Mouse (Mus musculus): ENCODE results near the gene Sorcs2. TPM values are rescaled to one million over a fixed set of nuclear protein-coding genes. Genes with fewer than 3 reads are reported as not detected.

Sorcs2 gene
- polyA plus RNA-seq, 1 experiment from 2014 or later = 11.1 TPM

DNA sequence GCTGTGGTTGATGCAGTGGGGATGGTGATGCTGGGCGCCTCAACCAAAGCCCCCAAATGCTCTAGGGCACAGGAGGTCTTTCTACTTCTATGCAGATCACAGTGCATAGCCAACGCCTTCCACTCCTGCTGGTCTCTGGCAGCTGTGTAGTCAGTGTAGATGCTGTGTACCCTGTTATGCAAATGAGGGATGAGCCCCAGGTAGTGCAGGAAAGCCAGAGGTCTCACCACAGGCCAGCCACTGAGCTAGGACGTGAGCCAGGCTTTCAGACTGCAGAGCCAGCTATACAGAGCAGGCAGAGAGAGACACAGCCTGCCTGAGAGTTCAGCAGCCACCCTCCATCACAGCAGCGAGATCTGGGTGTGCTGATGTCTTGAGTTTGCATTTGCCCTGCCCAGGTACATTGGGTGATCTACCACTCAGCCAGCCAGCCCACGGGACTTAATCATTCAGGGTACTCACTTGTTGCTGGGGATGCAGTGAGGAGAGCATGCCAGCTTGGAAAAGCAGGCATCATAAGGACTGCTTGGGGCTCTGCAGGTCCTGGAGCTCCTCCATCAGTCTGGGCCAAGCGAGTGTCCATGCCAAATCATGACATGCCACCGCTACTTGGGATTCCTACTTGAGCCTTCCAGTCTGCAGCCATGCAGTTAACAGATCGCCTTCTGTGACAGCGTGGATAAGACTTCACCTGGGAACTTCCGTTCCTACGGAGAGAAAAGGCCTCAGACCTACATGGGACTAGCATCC is 407.8 kb downstream of the Sorcs2 start:
- Histone ChIP-seq H3K27ac (ENCODE audit: low read length) (no peak overlapping the region), H3K36me3 (ENCODE audit: insufficient read depth, low read length) (peaks cover 59% of the 10 kb centered on the region), H3K9me3 (ENCODE audit: low read length) (no peaks in the 10 kb centered on the region), H3K4me3 (ENCODE audit: low read length) (no peak overlapping the region), H3K27me3 (ENCODE audit: insufficient read depth, low read length) (no peaks in the 10 kb centered on the region), H3K4me2 (replicated peaks; ENCODE audit: low read depth, low read length) (no peak overlapping the region), H3K4me1 (ENCODE audit: insufficient read depth, low read length) (0 out of 2 replicates have a peak, but pooled peaks cover 15% of the 10 kb centered on the region), H3K9ac (replicated peaks; ENCODE audit: low read length) (no peak overlapping the region)
- 85% methylated on average over 11 of the region's 11 CpGs for WGBS
- ATAC-seq (ENCODE audit: low FRiP score, low TSS enrichment) = no peak

DNA sequence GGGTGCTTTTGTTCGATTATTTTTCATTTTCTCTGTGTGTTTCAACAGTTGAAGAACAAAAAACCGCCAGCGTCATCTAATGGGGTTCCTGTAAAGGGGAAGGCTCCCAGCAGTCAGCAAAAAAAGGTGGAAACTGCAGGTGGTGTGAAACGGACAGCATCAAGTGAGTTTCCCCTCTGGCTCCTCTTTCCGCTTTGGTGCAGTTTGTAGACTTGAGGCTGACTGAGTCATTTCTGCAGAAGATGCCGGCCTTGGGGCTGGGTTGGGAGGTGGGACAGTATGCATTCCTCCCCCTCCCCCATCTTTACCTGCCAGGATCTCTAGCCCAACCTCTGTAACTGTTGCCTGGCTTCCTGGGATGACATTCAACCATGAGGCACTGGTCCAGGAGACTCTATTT is 408.4 kb downstream of the Sorcs2 start:
- no peak for ATAC-seq (ENCODE audit: low FRiP score, low TSS enrichment)
- Histone ChIP-seq H3K27ac (ENCODE audit: low read length) (no peak overlapping the region), H3K4me1 (ENCODE audit: insufficient read depth, low read length) (0 out of 2 replicates have a peak, but pooled peaks cover 15% of the 10 kb centered on the region), H3K9me3 (ENCODE audit: low read length) (no peaks in the 10 kb centered on the region), H3K36me3 (ENCODE audit: insufficient read depth, low read length) (peaks cover 61% of the 10 kb centered on the region), H3K9ac (replicated peaks; ENCODE audit: low read length) (no peak overlapping the region), H3K27me3 (ENCODE audit: insufficient read depth, low read length) (no peaks in the 10 kb centered on the region), H3K4me3 (ENCODE audit: low read length) (no peak overlapping the region), H3K4me2 (replicated peaks; ENCODE audit: low read depth, low read length) (no peak overlapping the region)
- WGBS = 92% methylated on average over 6 of the region's 6 CpGs

DNA sequence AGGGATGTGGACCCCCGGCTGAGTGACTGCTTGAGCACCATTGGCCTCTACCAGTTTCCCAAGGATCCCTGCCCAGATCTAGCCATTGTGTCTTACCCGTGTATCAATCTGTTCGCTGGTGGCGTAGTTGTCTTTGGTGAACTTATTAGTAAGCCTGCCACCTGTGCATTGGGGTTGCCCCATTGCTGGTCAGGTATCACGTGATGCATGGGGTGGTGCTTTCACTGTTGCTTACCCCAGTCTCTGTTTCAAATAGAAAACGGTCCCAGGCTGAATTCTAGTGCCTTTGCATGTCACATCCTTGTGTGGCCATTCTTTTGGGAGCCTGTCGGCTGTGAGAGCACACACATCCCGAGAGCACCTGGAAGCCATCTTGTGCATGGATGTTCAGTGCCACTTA is 409.9 kb downstream of the Sorcs2 start:
- Histone ChIP-seq H3K4me1 (ENCODE audit: insufficient read depth, low read length) (0 out of 2 replicates have a peak, but pooled peaks cover 15% of the 10 kb centered on the region), H3K27ac (ENCODE audit: low read length) (no peak overlapping the region), H3K27me3 (ENCODE audit: insufficient read depth, low read length) (no peaks in the 10 kb centered on the region), H3K9ac (replicated peaks; ENCODE audit: low read length) (no peak overlapping the region), H3K9me3 (ENCODE audit: low read length) (no peaks in the 10 kb centered on the region), H3K4me2 (replicated peaks; ENCODE audit: low read depth, low read length) (no peak overlapping the region), H3K4me3 (ENCODE audit: low read length) (no peak overlapping the region), H3K36me3 (ENCODE audit: insufficient read depth, low read length) (peaks cover 62% of the 10 kb centered on the region)
- no peak for ATAC-seq (ENCODE audit: low FRiP score, low TSS enrichment)
- WGBS = 90% methylated on average over 8 of the region's 8 CpGs

DNA sequence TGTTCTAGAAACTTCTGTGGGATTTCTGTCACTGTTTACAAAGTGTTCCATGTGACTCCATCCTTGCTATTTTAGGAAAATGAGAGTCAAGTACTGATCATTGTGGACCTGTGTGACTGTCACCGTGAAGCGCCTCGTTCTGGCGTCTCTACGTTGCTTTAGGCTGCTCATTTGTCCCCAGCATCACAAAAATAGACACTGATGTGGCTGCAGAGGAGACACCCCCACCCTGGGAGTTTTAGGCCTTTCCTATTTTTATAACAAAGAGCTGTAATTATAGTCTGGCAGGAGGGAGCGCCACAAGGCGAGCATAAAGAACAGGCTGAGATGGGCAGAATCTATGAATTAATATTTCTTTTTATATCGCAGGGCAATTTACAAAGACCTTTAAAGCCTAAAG is 412.3 kb downstream of the Sorcs2 start:
- no peak for ATAC-seq (ENCODE audit: low FRiP score, low TSS enrichment)
- 91% methylated on average over 8 of the region's 8 CpGs for WGBS
- no peak overlapping the region for H3K27ac ChIP-seq (ENCODE audit: low read length)

DNA sequence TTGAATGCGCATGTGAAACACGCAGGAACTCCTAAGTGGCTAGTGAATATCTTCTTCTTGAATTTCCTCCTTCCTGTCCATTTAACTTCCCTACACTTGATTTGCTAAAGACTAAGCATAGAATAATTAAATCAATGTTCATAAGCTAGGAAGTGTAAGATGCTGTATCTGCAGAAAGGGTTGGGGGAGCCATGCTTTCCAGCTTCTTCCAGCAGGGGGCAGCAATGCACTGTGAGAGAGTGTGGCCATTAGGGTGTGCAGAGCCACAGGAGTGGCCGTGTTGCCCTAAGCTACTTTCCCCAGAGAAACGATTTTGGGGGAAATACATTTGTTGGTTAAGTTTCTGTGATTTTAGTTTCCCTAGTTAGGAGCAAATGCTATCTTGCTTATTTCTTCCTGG is 416.0 kb downstream of the Sorcs2 start:
- no peaks in the 10 kb centered on the region for H3K27me3 ChIP-seq (ENCODE audit: insufficient read depth, low read length)
- ATAC-seq (ENCODE audit: low FRiP score, low TSS enrichment) = no peak
- H3K4me1 ChIP-seq (ENCODE audit: insufficient read depth, low read length) = peaks cover 2% of the 10 kb centered on the region; the same call in 1 of the 2 replicates
- no peak overlapping the region for H3K27ac ChIP-seq (ENCODE audit: low read length)
- 42% methylated on average over 4 of the region's 4 CpGs for WGBS
- H3K4me2 ChIP-seq (replicated peaks; ENCODE audit: low read depth, low read length) = no peak overlapping the region
- peaks cover 55% of the 10 kb centered on the region for H3K36me3 ChIP-seq (ENCODE audit: insufficient read depth, low read length)
- no peaks in the 10 kb centered on the region for H3K9me3 ChIP-seq (ENCODE audit: low read length)
- no peak overlapping the region for H3K4me3 ChIP-seq (ENCODE audit: low read length)
- no peak overlapping the region for H3K9ac ChIP-seq (replicated peaks; ENCODE audit: low read length)

More for the DNA sequence above, 412.3 kb downstream of the Sorcs2 start:
- H3K9ac ChIP-seq (replicated peaks; ENCODE audit: low read length) = no peak overlapping the region
- H3K27me3 ChIP-seq (ENCODE audit: insufficient read depth, low read length) = no peaks in the 10 kb centered on the region
- no peak overlapping the region for H3K4me3 ChIP-seq (ENCODE audit: low read length)
- H3K36me3 ChIP-seq (ENCODE audit: insufficient read depth, low read length) = peaks cover 62% of the 10 kb centered on the region
- peaks cover 8% of the 10 kb centered on the region; the same call in 1 of the 2 replicates for H3K4me1 ChIP-seq (ENCODE audit: insufficient read depth, low read length)
- H3K9me3 ChIP-seq (ENCODE audit: low read length) = no peaks in the 10 kb centered on the region
- H3K4me2 ChIP-seq (replicated peaks; ENCODE audit: low read depth, low read length) = no peak overlapping the region

DNA sequence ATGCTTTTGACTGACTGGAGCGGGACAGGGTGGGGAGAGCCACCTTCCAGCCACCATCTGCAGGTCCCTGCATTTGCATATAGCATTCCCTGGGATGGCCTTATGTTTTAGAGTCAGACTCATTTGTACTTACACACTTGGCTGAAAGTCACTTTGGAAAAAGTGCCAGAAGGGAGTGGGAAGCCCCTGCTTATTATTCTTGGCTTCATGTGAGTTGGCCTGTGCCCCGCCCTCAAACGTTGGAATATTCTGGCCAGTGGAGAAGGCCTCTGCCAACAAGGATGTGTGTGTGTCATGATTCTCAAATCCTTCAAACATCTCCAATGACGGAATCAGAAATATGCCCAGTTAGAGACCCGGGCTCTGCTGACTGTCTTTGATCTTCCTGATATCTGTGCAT is 416.6 kb downstream of the Sorcs2 start:
- Histone ChIP-seq H3K9me3 (ENCODE audit: low read length) (no peaks in the 10 kb centered on the region), H3K4me2 (replicated peaks; ENCODE audit: low read depth, low read length) (no peak overlapping the region), H3K4me1 (ENCODE audit: insufficient read depth, low read length) (peaks cover 2% of the 10 kb centered on the region; the same call in 1 of the 2 replicates), H3K9ac (replicated peaks; ENCODE audit: low read length) (no peak overlapping the region), H3K4me3 (ENCODE audit: low read length) (no peak overlapping the region), H3K27me3 (ENCODE audit: insufficient read depth, low read length) (no peaks in the 10 kb centered on the region), H3K27ac (ENCODE audit: low read length) (no peak overlapping the region), H3K36me3 (ENCODE audit: insufficient read depth, low read length) (peaks cover 55% of the 10 kb centered on the region)
- ATAC-seq (ENCODE audit: low FRiP score, low TSS enrichment) = no peak
- WGBS = 79% methylated on average over 5 of the region's 5 CpGs

DNA sequence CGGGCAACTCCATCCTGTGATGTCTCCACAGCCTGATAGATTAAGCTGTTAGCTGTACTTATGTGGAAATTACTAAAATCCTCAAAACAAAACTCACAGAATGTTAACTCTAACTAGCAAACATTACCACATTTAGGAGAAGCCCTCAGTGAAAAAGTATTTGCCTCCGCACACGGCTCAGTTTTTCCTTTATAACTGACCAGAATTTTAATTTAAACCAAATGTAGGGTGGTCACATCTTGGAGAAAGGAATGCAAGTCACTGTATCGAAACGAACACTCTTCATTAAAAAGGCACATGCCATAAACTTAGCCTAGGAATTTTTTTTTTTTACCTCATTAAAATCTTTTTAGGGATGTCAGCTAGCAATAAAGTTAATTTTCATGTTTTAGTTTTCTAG is 417.4 kb downstream of the Sorcs2 start:
- Histone ChIP-seq H3K4me1 (ENCODE audit: insufficient read depth, low read length) (peaks cover 2% of the 10 kb centered on the region; the same call in 1 of the 2 replicates), H3K4me2 (replicated peaks; ENCODE audit: low read depth, low read length) (no peak overlapping the region), H3K27ac (ENCODE audit: low read length) (no peak overlapping the region), H3K27me3 (ENCODE audit: insufficient read depth, low read length) (no peaks in the 10 kb centered on the region), H3K9me3 (ENCODE audit: low read length) (no peaks in the 10 kb centered on the region), H3K9ac (replicated peaks; ENCODE audit: low read length) (no peak overlapping the region), H3K4me3 (ENCODE audit: low read length) (no peak overlapping the region), H3K36me3 (ENCODE audit: insufficient read depth, low read length) (peaks cover 52% of the 10 kb centered on the region)
- no peak for ATAC-seq (ENCODE audit: low FRiP score, low TSS enrichment)
- WGBS = 82% methylated on average over 5 of the region's 5 CpGs

DNA sequence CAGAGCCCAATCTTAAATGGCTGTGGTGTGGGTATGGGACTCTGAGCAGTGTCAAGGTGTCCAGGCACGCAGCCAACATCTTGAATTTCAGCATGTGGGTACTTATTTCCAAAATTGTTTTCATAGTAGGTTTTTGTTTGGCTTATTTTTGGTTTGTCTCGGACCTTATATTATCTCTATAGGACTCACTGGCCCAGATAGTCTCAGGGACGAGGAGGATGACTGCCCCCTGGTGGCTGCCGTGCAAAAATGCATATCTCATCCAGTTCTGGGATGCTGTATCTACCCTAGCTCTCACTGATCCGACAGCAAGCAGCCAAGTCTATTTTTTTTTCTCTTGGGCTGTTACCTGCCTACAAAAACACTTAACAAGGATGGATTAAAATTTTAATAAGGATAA is 422.3 kb downstream of the Sorcs2 start:
- H3K4me2 ChIP-seq (replicated peaks; ENCODE audit: low read depth, low read length) = no peak overlapping the region
- peaks cover 28% of the 10 kb centered on the region for H3K4me1 ChIP-seq (ENCODE audit: insufficient read depth, low read length)
- ATAC-seq (ENCODE audit: low FRiP score, low TSS enrichment) = no peak
- peaks cover 32% of the 10 kb centered on the region for H3K36me3 ChIP-seq (ENCODE audit: insufficient read depth, low read length)
- no peaks in the 10 kb centered on the region for H3K9me3 ChIP-seq (ENCODE audit: low read length)
- H3K27ac ChIP-seq (ENCODE audit: low read length) = no peak overlapping the region
- H3K27me3 ChIP-seq (ENCODE audit: insufficient read depth, low read length) = no peaks in the 10 kb centered on the region
- H3K9ac ChIP-seq (replicated peaks; ENCODE audit: low read length) = no peak overlapping the region
- H3K4me3 ChIP-seq (ENCODE audit: low read length) = no peak overlapping the region
- WGBS = 11% methylated on average over 5 of the region's 5 CpGs

DNA sequence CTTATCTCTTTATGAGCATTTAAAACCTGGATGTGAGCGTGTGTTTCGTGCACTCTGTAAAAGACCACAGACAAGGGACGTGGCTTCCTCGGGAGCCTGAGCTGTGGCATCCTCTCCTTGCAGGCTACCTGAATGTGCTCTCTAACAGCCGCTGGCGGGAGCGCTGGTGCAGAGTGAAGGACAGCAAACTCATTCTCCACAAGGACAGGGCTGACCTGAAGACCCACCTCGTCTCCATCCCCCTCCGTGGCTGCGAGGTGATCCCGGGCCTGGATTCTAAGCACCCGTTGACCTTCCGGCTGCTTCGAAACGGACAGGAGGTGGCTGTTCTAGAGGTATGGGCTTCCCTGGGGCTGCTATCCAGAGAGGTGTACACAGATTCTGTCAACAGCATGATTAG is 423.7 kb downstream of the Sorcs2 start:
- no peak for ATAC-seq (ENCODE audit: low FRiP score, low TSS enrichment)
- Histone ChIP-seq H3K36me3 (ENCODE audit: insufficient read depth, low read length) (peaks cover 37% of the 10 kb centered on the region), H3K4me2 (replicated peaks; ENCODE audit: low read depth, low read length) (no peak overlapping the region), H3K9ac (replicated peaks; ENCODE audit: low read length) (no peak overlapping the region), H3K4me3 (ENCODE audit: low read length) (no peak overlapping the region), H3K27me3 (ENCODE audit: insufficient read depth, low read length) (no peaks in the 10 kb centered on the region), H3K9me3 (ENCODE audit: low read length) (no peaks in the 10 kb centered on the region), H3K4me1 (ENCODE audit: insufficient read depth, low read length) (peaks cover 42% of the 10 kb centered on the region), H3K27ac (ENCODE audit: low read length) (peak overlapping the region; percentile 81)
- 55% methylated on average over 15 of the region's 15 CpGs for WGBS

DNA sequence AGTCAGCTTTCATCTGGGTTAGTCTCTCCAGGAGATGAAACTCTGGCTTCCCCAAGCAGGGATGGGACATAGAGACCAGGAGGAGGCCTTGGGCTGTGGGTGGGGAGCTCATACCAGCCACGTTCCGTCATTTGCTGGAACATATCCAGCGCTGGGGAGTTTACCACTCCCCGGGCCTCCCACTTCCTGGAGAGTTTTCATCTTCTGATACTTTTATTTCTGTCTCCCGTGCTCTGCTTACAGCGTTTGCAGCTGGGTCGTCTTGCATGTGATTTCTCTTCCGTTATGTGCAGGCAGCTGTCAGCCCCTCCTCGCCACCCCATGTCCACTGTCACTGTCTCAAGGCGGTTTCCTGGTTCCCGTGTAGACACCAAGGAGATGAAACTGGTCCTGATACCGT is 424.1 kb downstream of the Sorcs2 start:
- Histone ChIP-seq H3K27ac (ENCODE audit: low read length) (peak overlapping the region; percentile 81), H3K4me1 (ENCODE audit: insufficient read depth, low read length) (peaks cover 42% of the 10 kb centered on the region), H3K36me3 (ENCODE audit: insufficient read depth, low read length) (peaks cover 36% of the 10 kb centered on the region), H3K27me3 (ENCODE audit: insufficient read depth, low read length) (no peaks in the 10 kb centered on the region), H3K4me3 (ENCODE audit: low read length) (no peak overlapping the region), H3K4me2 (replicated peaks; ENCODE audit: low read depth, low read length) (no peak overlapping the region), H3K9ac (replicated peaks; ENCODE audit: low read length) (no peak overlapping the region), H3K9me3 (ENCODE audit: low read length) (no peaks in the 10 kb centered on the region)
- ATAC-seq (ENCODE audit: low FRiP score, low TSS enrichment) = peak; percentile 55
- WGBS = 23% methylated on average over 12 of the region's 12 CpGs
